Mouse (Mus musculus): Measurements from ENCODE around the gene Spon2.

- TF ChIP-seq POLR2A (IDR thresholded peaks at IDR 0.05; ENCODE audit: control insufficient read depth, extremely low read depth, insufficient read depth, low read length, poor library complexity): no peak
- TF ChIP-seq CTCF (IDR thresholded peaks at IDR 0.05; ENCODE audit: borderline replicate concordance, control insufficient read depth, extremely low read depth, insufficient read depth, low read length, poor library complexity): no peak
These were observed 2.2 kb upstream of the Spon2 start for GRCm38 (mm10) chr5:33220350-33221044.

All from thymus, adult 2 months (tissue).